Mouse (Mus musculus) liver, postnatal 0 days (tissue): ENCODE measurements around the gene Ube2e2.

Experiments
- CTCF ChIP-seq: sonication (generic); IDR thresholded peaks from 2 replicates; pipeline ENCODE4 v1.5.1; 2016; ENCODE audit warnings: antibody characterized with exemption, low read depth
- EP300 ChIP-seq: IDR thresholded peaks from 2 replicates; pipeline ENCODE4 v1.6.1; 2016; ENCODE audit warnings: antibody characterized with exemption, low read depth, mild to moderate bottlenecking

- no peak for TF ChIP-seq CTCF
- no peak for TF ChIP-seq EP300
These were observed 115.8 kb downstream of the Ube2e2 start for GRCm38 (mm10) chr14:18778241-18778640.
